Mouse (Mus musculus): ENCODE results near the gene Parp14.

Gene Parp14

GRCm38 (mm10) chr16:35787163-35787562, 84.2 kb downstream of the Parp14 start:
- no peak for DNase-seq (ENCODE audit: low read depth, low spot score)

GRCm38 (mm10) chr16:35784134-35784725, 87.1 kb downstream of the Parp14 start:
- no peak for DNase-seq (ENCODE audit: low read depth, low spot score)

GRCm38 (mm10) chr16:35783207-35783573, 88.2 kb downstream of the Parp14 start:
- DNase-seq (ENCODE audit: low read depth, low spot score), result no peak

Data from mesoderm, embryonic 11.5 days (tissue).